Mouse (Mus musculus) fibroblast of lung, adult 2 months (primary cell): ENCODE measurements around the gene Spsb2.
"Not testable (repeated sequence)": the region's sequence is repeated elsewhere in the genome, so short reads cannot be mapped to it uniquely, and the experiment has no call there.

Experiments used
- DNase-seq: peaks from one replicate; pipeline ENCODE4 v3.0.0-alpha.2; 2011; ENCODE audit warnings: low read depth

Gene Spsb2

DNA sequence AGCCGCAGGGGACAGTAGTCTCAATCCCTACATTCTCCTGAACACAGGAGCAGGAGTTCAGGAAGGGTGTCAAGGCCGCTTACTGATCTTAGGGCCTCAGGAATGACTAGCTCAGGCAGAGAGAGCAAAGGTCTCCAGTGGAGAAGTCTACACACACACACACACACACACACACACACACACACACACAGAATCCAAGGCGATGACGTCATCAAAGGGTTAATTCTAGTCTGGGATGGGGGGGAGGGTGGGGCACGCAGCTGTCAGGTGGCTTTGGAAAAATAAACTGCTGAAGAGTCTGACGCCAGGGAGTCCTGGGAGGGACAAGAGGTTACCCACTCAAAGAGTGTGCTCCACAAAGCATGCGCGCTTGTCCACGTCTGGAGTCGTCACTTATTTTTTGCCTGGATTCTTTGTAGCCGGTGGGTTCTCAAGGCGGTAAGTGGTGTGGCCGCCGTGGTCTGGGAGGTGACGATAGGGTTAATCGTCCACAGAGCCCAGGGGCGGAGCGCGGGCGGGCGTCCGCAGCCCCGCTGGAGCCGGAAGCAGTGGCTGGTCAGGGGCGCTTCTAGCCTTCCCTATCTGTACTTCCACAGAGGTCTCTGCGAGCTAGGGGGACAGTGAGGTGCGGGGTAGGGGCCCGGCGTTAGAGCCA, at the start of gene Spsb2:
Spsb2 (plus strand) TSS at position 304 of the 655 bp plus-strand sequence.
- DNase-seq = no peak

DNA sequence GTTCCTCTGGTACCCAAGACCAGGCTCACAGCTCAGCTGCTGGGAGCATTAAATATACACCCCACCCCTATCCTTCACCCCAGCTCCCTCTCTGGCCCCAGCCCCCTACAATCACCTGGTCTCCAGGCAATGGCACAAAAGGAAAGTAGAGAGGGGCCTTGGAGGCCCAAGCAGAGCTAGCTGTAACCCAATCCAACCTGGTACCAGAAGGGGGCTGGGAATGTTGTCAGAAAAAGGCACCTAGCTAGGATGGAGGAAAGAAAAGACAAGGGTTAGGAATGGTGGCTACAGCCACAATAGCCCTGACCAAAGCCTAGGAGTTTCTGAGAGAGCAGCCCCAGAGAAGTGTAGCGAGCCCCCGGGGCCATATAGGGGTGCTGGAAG, 49.6 kb upstream of the Spsb2 start:
- no peak for DNase-seq

- DNase-seq = peak; percentile 46
Measured at GRCm38 (mm10) chr6:124759259-124759658, 49.2 kb upstream of the Spsb2 start.

- DNase-seq = no peak
Measured at GRCm38 (mm10) chr6:124765951-124766350, 42.5 kb upstream of the Spsb2 start.

- DNase-seq = no peak
Measured at GRCm38 (mm10) chr6:124767536-124767919, 40.9 kb upstream of the Spsb2 start.

GRCm38 (mm10) chr6:124767920-124768703, 40.3 kb upstream of the Spsb2 start:
- DNase-seq = no peak

DNA sequence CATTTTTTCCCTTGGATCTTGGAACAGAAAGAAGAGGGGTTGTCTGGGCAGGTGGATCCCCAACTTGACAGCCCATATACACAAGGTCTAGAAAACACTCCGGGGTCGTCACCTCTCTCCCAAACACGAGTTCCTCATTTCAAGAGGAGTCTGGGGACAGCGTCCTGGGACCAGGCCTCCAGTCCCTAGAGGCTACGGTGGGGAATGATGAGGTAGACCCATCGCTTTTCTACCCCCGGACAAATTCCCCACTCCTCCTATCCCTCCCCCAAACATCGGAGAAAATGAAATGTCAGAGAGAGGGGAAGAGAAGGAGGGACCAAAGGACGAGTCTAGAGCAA, 39.8 kb upstream of the Spsb2 start:
- no peak for DNase-seq

GRCm38 (mm10) chr6:124769101-124769765, 39.2 kb upstream of the Spsb2 start, which contains the start of gene Eno2:
Gene Eno2, minus strand, starts transcription at chr6:124769673.
- DNase-seq = no peak

GRCm38 (mm10) chr6:124770013-124770412, 38.4 kb upstream of the Spsb2 start:
- DNase-seq = no peak

GRCm38 (mm10) chr6:124770511-124770910, 38.0 kb upstream of the Spsb2 start:
- DNase-seq = no peak

DNA sequence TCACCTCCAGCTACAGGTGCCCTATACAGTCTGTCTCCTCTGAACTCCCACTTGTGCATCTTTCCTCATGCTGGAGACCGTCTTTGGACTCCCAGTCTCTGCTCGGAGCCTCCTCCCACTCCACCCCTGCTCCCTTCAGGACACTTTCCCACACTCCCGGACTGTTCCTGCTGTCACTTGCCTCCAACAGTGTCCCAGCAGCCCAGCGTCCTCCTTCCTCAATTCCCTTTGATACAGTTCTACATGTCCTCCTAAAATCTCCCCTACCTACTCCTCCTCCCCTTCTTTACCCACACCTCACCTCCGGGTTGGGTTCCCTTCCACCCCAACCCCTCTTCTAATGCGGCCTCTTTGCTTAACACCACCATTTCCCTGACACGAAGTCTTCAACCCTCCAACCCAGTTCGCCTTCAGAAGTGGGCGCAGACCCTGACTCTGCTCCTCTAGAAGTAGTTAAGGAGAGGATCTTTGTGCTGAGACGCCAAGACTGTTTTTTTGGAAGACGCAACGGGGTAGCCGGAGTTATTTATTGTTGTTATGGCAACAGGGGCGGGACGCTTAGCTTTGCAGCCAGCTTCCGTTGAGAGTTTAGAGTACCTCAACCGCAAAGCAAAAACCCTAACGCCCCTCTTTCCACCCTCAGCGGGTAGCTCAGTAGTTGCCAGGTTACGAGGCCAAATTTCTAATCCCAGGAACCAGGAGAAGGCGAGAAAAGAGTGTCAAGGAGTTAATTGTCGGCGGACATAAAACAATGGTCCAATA, 29.1 kb upstream of the Spsb2 start, which contains the start of gene Lrrc23:
Lrrc23 (minus strand) TSS at position 506 of the 762 bp plus-strand sequence.
- no peak for DNase-seq

- DNase-seq = no peak
Measured at GRCm38 (mm10) chr6:124779984-124780416, 28.5 kb upstream of the Spsb2 start.

DNA sequence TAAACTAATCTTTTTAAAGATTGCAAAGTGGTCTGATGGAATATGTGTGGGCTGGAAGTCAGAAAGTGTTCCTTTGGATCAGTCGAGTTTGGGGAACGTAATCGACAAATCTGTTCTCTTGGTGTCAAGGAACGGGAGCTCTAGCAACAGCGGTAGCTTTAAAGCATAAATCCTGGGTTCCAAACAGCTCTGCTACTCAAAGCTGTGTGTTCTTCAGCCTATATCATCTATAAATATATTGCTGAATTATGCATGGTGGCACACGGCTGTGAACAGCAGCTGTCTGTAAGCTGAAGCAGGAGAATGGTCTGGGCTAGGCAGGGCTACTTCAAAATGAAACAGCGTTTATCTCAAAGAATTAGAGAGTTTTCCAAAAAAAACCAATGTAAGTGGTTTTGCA, 27.5 kb upstream of the Spsb2 start:
- no peak for DNase-seq

DNA sequence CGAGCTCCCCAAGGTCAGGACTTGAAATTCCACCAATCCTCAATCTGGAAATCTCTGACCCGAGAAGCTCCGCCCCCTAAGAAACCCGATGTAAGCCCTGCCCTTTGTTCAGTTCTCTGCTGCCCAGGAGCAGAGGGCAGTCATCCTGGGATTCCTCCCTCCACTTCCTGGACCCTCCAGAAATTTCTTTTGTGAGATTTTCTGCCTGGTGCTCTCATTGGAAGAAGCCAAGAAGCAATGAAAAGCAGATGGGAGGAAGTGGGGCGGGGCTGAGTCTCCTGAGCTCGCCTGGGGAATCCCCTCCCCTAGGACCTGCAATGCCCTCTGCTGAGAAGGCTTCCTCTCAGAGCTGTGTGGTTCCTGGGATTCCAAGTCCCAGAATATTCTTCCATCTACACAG, 26.0 kb upstream of the Spsb2 start:
- DNase-seq = peak; percentile 27

GRCm38 (mm10) chr6:124786756-124787420, 21.6 kb upstream of the Spsb2 start:
- DNase-seq = no peak

- no peak for DNase-seq
Measured at GRCm38 (mm10) chr6:124787722-124788121, 20.7 kb upstream of the Spsb2 start.

DNA sequence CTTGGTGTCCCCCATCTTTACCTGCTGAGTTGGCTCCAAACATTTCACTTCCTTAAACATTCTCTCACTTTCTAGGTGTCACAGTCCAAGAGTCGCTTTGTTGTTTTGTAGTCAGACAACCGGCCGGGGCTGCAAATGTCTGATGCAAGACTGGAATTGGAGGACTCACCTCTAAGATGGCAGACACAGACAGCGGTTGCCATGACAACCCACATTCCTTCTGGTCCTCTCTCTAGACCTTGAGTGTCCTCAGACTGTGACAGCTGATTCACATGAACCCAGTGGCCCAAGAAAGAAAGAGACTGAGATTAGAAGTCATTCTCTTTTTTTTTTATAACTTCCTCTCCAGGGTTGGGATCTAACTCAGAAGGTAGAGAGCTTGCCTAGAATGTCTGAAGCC, 18.9 kb upstream of the Spsb2 start:
- no peak for DNase-seq

DNA sequence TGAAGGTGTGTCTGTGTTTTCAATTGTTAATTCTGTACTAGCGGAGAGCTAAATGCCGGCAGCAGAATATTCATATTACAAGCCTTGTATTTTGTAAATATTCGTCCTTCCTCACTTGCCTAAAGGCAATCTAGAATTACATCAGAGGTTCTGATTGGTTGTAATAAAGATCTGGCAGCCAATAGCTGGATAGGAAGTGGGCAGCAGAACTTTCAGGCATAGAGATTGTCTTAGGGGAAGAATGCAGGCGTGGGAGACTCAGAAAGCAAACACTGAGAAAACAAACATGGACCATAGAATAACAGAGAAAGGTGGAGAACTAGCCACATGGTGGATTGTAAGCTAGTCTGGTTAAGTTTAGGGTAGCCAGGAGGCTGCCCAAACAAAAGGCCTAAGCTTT, 18.3 kb upstream of the Spsb2 start:
- no peak for DNase-seq

DNA sequence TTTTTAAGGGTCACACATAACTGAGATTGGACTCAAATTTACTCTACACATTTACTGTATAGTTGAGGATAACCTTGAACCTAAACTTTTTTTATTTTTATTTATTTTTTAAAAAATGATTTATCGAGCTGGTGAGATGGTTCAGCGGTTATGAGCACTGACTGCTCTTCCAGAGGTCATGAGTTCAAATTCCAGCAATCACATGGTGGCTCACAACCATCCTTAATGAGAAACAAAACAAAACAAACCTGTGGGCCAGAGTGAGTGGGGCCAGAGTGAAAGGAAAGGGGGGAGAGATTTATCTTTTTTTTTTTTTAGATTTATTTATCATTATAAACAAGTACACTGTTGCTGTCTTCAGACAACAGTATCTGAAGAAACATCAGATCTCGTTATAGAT, 16.6 kb upstream of the Spsb2 start:
- DNase-seq = no peak

DNA sequence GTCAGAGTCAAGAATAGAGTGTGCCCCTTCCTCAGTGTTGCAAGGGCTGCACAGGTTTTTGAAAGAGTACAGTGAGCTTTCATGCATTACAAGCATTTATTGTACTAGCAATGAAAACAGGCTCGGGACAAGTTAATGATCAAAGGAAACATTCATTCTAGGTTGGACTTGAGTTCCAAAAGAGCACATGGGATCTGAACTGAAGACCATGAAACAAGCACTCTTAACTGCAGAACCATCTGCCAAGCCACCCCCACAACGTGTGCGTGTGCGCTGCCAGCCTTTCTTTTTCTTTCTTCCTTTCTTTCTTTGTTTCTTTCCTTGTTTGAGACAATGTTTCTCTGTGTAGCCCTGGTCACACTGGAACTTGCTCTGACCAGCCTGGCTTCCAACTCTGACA, 12.7 kb upstream of the Spsb2 start:
- DNase-seq = no peak

GRCm38 (mm10) chr6:124796200-124796599, 12.3 kb upstream of the Spsb2 start:
- no peak for DNase-seq

DNA sequence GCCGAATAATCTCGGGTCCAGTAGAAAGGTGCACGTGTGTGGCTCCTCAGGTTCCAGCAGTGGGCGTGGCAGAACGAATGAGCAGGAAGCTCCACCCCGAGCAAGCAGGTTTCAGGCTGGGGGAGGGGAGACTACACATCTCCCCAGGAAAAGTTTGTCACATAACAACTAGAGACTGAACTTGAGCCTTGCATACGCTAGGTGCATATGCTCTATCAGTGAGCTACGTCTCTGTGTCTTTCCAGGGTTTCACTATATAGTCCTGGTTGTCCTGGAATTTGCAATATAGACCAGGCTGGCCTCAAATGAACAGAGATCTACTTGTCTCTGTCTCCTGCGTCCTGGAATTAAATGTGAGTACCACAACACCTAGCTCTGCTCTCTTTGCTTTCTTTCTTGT, 6.1 kb upstream of the Spsb2 start:
- DNase-seq = not testable (repeated sequence)
